Mouse (Mus musculus): ENCODE measurements around the gene Apba1. TPM values are rescaled to one million over a fixed set of nuclear protein-coding genes. Genes with fewer than 3 reads are reported as not detected.

Apba1 gene
- total RNA-seq (2017): 0.94 and 1.1 TPM in 2 replicates

DNA sequence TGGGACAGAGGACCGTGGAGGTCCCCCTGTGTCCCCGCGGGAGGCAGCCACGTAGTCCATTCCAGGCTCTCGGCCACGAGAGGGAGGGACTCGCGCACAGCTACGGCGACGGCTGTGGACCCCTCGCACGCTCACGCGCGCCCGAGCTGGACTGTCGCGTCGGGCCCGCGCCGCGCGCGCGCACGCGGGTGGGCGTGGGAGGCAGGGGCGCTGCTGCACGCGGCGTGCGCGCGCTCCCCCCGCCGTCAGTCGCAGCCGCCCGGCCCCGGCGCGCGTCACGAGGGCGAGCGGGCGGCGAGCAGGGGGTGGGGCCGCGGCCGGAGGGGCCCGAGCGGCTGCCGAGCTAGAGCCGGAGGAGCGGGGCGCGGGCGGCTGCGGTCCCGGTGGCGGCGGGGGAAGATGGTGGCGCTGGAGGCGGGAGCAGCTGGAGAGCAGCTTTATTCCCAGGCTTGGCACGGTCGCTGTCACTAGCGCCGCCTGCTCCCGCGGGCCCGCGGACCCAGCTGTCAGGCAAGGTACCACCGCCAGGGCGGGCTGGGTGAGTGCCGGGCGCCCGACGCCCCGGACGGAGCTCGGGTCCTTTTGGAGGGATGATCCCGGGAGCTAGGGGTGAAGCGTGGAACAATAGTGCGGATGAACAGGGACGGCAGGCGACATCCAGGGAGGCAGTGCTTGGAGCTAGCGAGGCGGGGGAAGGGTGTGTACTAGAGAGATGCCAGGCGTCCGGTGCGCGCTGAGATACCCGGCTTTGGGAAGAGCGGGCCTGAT is at the start of gene Apba1:
TSS of gene Apba1 (plus strand) at position 334 of the 768 bp plus-strand sequence.
- peak; percentile 39 to 56 for ATAC-seq (replicated peaks in 1 of 2; ENCODE audit: insufficient read depth in 1 of 2, low FRiP score in 2 of 2, low TSS enrichment in 1 of 2, low read depth in 1 of 2, poor library complexity in 2 of 2, severe bottlenecking in 2 of 2)

DNA sequence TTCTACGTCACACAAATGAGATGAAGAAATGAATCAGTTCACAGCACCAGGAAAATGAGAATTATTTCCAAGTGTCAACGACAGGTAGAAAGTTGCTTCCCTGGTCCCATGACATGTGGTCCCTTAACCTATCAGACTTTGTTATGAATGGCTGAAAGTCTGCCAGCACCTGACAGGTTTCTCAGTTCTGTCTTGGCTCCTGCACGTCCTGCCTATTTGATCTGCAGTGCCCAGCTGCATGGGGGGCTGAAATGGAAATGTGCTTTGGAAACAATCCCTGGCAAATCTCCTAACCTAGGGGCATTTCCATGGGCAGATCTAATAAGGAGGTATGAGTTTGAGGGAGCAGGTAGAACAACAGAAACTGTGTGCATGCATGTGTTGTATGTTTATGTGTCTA is 12.2 kb upstream of the Apba1 start:
- no peak for ATAC-seq (replicated peaks in 1 of 2; ENCODE audit: insufficient read depth in 1 of 2, low FRiP score in 2 of 2, low TSS enrichment in 1 of 2, low read depth in 1 of 2, poor library complexity in 2 of 2, severe bottlenecking in 2 of 2)

DNA sequence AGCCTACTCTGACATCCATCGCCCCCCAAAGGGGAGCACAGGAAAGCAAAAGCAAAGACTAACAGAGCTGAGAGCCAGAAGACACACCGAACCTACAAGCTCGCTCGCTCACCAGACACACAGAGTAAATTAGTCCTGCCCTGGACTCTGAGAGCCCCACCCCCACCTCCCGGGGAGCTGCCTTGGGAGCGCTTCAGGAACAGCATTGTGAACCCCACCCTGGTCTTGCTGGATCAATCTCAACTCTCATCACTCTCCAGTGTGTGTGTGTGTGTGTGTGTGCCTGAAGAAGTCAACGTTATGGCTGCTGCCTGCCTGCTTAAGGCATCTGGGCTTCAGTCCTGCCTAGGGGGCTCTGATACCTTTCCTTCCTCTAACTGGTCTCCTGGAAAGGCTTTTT is 1.7 kb upstream of the Apba1 start:
- no peak for ATAC-seq (replicated peaks in 1 of 2; ENCODE audit: insufficient read depth in 1 of 2, low FRiP score in 2 of 2, low TSS enrichment in 1 of 2, low read depth in 1 of 2, poor library complexity in 2 of 2, severe bottlenecking in 2 of 2)

GRCm38 (mm10) chr19:23757961-23758553 is 630 bp upstream of the Apba1 start:
- ATAC-seq (replicated peaks in 1 of 2; ENCODE audit: insufficient read depth in 1 of 2, low FRiP score in 2 of 2, low TSS enrichment in 1 of 2, low read depth in 1 of 2, poor library complexity in 2 of 2, severe bottlenecking in 2 of 2): peak; percentile 81 to 83

- peak in 1 of 2 experiments; percentile 37; a peak in 1 of 4 replicates for ATAC-seq (replicated peaks in 1 of 2; ENCODE audit: insufficient read depth in 1 of 2, low FRiP score in 2 of 2, low TSS enrichment in 1 of 2, low read depth in 1 of 2, poor library complexity in 2 of 2, severe bottlenecking in 2 of 2)
Measured at GRCm38 (mm10) chr19:23759322-23759945, 747 bp downstream of the Apba1 start.

GRCm38 (mm10) chr19:23763371-23763770 is 4.7 kb downstream of the Apba1 start:
- no peak for ATAC-seq (replicated peaks in 1 of 2; ENCODE audit: insufficient read depth in 1 of 2, low FRiP score in 2 of 2, low TSS enrichment in 1 of 2, low read depth in 1 of 2, poor library complexity in 2 of 2, severe bottlenecking in 2 of 2)

GRCm38 (mm10) chr19:23764051-23764450 is 5.4 kb downstream of the Apba1 start:
- no peak for ATAC-seq (replicated peaks in 1 of 2; ENCODE audit: insufficient read depth in 1 of 2, low FRiP score in 2 of 2, low TSS enrichment in 1 of 2, low read depth in 1 of 2, poor library complexity in 2 of 2, severe bottlenecking in 2 of 2)

DNA sequence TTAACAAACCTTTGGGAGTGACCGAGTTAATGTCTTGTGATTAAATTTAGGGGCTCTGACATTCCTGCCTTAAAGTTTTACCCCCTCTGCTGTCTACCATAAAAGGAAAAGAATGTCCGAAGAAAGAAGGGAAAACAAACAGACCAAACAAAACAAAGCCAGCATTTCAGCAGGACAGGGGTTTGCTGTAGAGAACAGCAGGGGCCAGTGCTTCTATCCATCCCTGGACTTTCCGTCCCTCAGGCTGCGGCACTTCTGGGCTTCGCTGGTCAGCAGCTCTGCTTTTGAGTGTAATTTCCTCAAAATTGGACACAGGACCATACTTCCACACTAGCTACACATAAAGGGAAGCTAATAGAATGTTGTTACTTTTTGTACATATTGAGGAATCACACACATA is 10.2 kb downstream of the Apba1 start:
- ATAC-seq (replicated peaks in 1 of 2; ENCODE audit: insufficient read depth in 1 of 2, low FRiP score in 2 of 2, low TSS enrichment in 1 of 2, low read depth in 1 of 2, poor library complexity in 2 of 2, severe bottlenecking in 2 of 2): no peak

GRCm38 (mm10) chr19:23770494-23771423 is 12.1 kb downstream of the Apba1 start:
- no peak for ATAC-seq (replicated peaks in 1 of 2; ENCODE audit: insufficient read depth in 1 of 2, low FRiP score in 2 of 2, low TSS enrichment in 1 of 2, low read depth in 1 of 2, poor library complexity in 2 of 2, severe bottlenecking in 2 of 2)

DNA sequence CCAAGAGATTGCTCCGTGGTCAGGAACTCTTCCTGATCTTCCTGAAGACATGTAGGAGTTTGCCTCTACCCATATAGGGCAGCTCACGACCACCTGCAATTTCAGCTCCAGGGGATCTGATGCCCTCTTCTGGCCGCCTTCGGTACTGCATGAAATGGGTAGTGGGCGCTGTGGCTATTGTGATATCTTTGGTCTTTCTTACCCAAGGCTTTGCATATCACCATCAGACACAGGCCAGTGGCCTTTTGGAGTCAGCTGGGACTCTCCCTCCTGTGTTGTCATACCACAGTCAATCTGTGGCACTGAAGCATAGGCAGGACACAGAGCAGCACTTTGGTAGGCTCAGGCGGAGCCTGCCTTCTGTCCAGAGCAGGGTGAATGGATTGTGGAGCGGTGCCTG is 13.3 kb downstream of the Apba1 start:
- no peak for ATAC-seq (replicated peaks in 1 of 2; ENCODE audit: insufficient read depth in 1 of 2, low FRiP score in 2 of 2, low TSS enrichment in 1 of 2, low read depth in 1 of 2, poor library complexity in 2 of 2, severe bottlenecking in 2 of 2)

DNA sequence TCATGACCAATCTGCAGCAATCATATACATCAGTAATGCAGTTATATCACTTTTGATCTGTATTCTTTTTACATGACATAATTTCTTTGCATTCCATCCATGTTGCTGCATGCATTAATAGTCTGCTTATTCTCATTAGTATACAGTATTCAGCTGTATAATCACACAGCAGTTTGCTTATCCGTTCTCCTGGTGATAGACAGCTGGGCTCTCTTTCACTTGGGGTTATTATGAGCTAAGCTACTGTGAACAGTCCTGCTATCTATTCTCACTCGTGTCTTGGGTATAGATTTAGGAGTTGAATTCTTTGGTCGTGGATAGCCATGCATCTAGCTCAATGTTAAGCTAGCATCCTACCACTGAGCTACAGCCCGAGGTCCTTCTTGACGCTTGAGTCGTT is 16.7 kb downstream of the Apba1 start:
- ATAC-seq (replicated peaks in 1 of 2; ENCODE audit: insufficient read depth in 1 of 2, low FRiP score in 2 of 2, low TSS enrichment in 1 of 2, low read depth in 1 of 2, poor library complexity in 2 of 2, severe bottlenecking in 2 of 2): no peak

DNA sequence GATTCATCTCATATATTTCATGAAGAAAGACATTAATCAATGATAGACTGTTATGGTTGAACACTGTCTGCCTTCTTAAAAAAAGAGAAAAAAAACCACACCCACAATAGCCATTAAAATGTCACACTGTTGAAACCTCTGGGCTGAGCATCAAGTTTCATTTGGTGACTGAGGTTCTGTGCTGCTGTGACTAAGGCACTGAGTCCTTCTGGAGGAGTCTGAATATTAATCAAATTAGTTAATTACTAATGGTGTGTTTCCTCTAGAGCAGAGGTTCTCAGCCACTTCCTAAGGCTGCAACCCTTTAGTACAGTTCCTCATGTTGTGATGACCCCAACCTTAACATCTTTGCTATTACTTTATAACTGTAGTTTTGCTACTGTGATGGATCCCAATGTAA is 20.4 kb downstream of the Apba1 start:
- ATAC-seq (replicated peaks in 1 of 2; ENCODE audit: insufficient read depth in 1 of 2, low FRiP score in 2 of 2, low TSS enrichment in 1 of 2, low read depth in 1 of 2, poor library complexity in 2 of 2, severe bottlenecking in 2 of 2): no peak

GRCm38 (mm10) chr19:23780105-23780504 is 21.4 kb downstream of the Apba1 start:
- no peak for ATAC-seq (replicated peaks in 1 of 2; ENCODE audit: insufficient read depth in 1 of 2, low FRiP score in 2 of 2, low TSS enrichment in 1 of 2, low read depth in 1 of 2, poor library complexity in 2 of 2, severe bottlenecking in 2 of 2)

- peak in 1 of 2 experiments; percentile 49; a peak in 1 of 4 replicates for ATAC-seq (replicated peaks in 1 of 2; ENCODE audit: insufficient read depth in 1 of 2, low FRiP score in 2 of 2, low TSS enrichment in 1 of 2, low read depth in 1 of 2, poor library complexity in 2 of 2, severe bottlenecking in 2 of 2)
Measured at GRCm38 (mm10) chr19:23781968-23782367, 23.3 kb downstream of the Apba1 start.

DNA sequence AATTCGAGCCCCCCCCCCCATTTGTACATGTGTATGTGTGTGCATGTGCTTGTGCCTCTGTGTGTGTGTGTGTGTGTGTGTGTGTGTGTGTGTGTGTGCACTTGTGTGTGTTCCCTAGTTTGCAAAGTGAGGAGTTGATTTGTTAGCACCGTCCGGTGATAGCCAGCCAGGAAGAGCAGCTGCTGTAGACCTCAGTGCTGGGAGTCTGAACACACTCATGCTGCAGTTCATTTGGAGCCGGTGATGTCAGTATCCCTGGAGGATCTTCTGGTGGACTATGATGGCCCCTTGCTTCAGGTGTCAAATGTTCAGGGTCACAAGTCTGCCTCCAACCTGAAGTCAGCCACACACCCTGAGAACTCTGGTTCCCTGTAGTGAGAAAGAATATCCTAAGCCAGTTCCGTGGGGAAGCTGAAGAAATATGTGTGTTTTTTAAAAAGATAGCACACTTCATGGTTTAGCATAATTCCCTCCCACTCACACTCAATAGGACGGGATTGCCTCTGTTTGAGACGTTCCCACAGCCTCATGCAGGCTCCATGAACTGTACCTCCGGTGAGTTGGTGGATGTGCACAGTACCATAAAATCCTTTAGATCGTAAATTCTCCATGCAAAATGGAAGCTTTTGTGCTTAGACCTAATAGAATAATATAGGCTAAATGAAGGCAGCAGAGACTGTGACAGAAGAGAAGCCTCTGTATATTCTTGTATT is 29.9 kb downstream of the Apba1 start:
- ATAC-seq (replicated peaks in 1 of 2; ENCODE audit: insufficient read depth in 1 of 2, low FRiP score in 2 of 2, low TSS enrichment in 1 of 2, low read depth in 1 of 2, poor library complexity in 2 of 2, severe bottlenecking in 2 of 2): no peak

DNA sequence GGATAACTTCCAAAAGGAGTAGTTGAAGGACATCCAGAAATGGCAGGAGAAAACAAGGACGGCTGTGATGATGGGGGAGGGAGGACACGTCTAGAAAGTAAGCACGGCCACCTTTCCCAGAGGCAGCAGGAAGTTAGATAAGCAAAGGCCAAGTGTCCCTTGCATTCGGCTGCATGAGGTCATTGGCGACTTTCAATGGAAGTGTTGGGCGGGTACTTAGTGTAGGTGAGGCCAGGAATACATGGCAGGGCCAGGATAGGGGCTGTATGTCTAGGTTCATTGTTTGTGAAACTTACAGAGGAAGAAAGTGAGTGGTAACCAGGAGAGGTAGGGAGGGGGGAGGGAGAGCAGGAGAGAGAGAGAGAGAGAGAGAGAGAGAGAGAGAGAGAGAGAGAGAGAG is 33.0 kb downstream of the Apba1 start:
- no peak for ATAC-seq (replicated peaks in 1 of 2; ENCODE audit: insufficient read depth in 1 of 2, low FRiP score in 2 of 2, low TSS enrichment in 1 of 2, low read depth in 1 of 2, poor library complexity in 2 of 2, severe bottlenecking in 2 of 2)

DNA sequence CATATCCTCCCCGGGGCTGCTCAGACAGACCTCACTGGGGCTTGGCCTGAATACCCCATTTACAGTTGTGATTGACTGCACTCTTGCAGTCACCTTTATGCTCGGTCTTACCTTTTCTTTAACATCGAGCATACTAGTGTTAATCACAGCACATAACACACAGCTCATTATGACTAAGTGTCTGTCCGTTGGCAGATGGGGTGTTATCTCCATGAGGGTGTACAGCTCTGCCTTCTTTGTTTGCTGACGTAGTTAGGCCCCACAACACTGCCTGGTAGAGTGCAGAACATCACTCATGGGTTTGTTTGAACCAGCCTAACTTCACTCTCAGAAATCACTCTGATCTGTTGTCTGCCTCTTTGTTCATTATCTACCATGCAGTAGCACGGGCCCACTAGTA is 33.9 kb downstream of the Apba1 start:
- no peak for ATAC-seq (replicated peaks in 1 of 2; ENCODE audit: insufficient read depth in 1 of 2, low FRiP score in 2 of 2, low TSS enrichment in 1 of 2, low read depth in 1 of 2, poor library complexity in 2 of 2, severe bottlenecking in 2 of 2)

All from hematopoietic stem cell, adult 5-6 weeks (primary cell).